Mouse (Mus musculus) intestine, embryonic 14.5 days (tissue): ENCODE measurements around the gene Dtx4. TPM values are rescaled to one million over a fixed set of nuclear protein-coding genes. Genes with fewer than 3 reads are reported as not detected.

Experiments
- ATAC-seq: fragments of 200-750 bp; cut with Nextera tagmentation; replicated peaks from 2 replicates; pipeline ENCODE4 v1.8.0; 2017; ENCODE audit warnings: low read depth, moderate number of reproducible peaks, moderate TSS enrichment, moderate library complexity; ENCODE audit not compliant: low FRiP score, low TSS enrichment
- DNase-seq: peaks from one replicate; pipeline ENCODE4 v3.0.0-alpha.2; 2018; ENCODE audit warnings: low spot score
- H3K27ac ChIP-seq: fragments of 300-500 bp; sonication (generic); 2 replicates; pipeline ENCODE4 v1.5.1; 2014; ENCODE audit warnings: low read depth, mild to moderate bottlenecking, control low read depth
- H3K27me3 ChIP-seq: fragments of 300-500 bp; sonication (generic); replicated peaks from 2 replicates; pipeline ENCODE4 v1.6.1; 2014; ENCODE audit warnings: low read length, control low read depth; ENCODE audit not compliant: control insufficient read depth, insufficient read depth
- H3K36me3 ChIP-seq: fragments of 300-500 bp; sonication (generic); 2 replicates; pipeline ENCODE4 v1.6.1; 2014; ENCODE audit warnings: low read length, control low read depth; ENCODE audit not compliant: control insufficient read depth, insufficient read depth
- H3K4me1 ChIP-seq: fragments of 300-500 bp; sonication (generic); replicated peaks from 2 replicates; pipeline ENCODE4 v1.6.1; 2014; ENCODE audit warnings: low read length, control low read depth, mixed read lengths; ENCODE audit not compliant: control insufficient read depth, insufficient read depth
- H3K4me2 ChIP-seq: fragments of 300-500 bp; sonication (generic); 2 replicates; pipeline ENCODE4 v1.6.1; 2014; ENCODE audit warnings: low read length
- H3K4me3 ChIP-seq: fragments of 300-500 bp; sonication (generic); 2 replicates; pipeline ENCODE4 v1.5.1; 2014; ENCODE audit warnings: low read depth, low read length, control low read depth, mixed read lengths
- H3K9ac ChIP-seq: fragments of 300-500 bp; sonication (generic); 2 replicates; pipeline ENCODE4 v1.6.1; 2014; ENCODE audit warnings: mild to moderate bottlenecking, low read length
- H3K9me3 ChIP-seq: fragments of 300-500 bp; sonication (generic); 2 replicates; pipeline ENCODE4 v1.6.1; 2016; ENCODE audit warnings: low read length, control low read depth; ENCODE audit not compliant: control insufficient read depth
- WGBS: fragments of 180-500 bp; shearing (Covaris S2); extraction: QIAGEN DNeasy Blood & Tissue Kit; methylation state at CpG from one replicate; pipeline ENCODE4 v1.1.7; 2014; 5-methylcytosine and 5-hydroxymethylcytosine counted together
- polyA plus RNA-seq: library from polyadenylated mRNA; unstranded; fragments of >200 nt; fragmentation: Nextera tagmentation; extraction: Ambion mirVana; gene quantifications from 2 replicates; pipeline ENCODE4 v1.2.1, GENCODE M21; 2014

The Dtx4 gene
- polyA plus RNA-seq, 1 experiment from 2014 or later, result 27.4 TPM

DNA sequence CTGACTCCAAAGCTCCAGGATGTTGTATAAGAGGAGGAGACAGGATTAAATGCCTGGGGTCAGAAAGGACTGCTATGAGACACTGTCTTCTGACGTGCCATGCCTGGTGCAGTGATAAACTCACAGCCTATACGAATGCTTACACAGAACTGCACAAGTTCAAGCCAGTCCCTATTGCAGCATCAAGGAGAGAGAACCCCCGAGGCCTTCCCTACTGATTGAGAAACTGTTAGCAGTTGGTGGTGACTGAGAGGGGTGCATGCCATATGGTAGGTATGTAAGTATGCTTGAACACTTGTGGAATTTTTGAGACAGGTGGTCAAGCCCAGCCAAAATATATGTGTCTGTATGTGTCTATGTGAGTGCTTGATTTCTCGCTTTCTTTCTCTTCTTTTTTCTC, 22.1 kb upstream of the Dtx4 start:
- Histone ChIP-seq H3K27ac (no peak overlapping the region), H3K36me3 (no peaks in the 10 kb centered on the region), H3K4me2 (no peak overlapping the region), H3K4me1 (no peaks in the 10 kb centered on the region), H3K9me3 (no peaks in the 10 kb centered on the region), H3K27me3 (no peaks in the 10 kb centered on the region), H3K4me3 (no peak overlapping the region), H3K9ac (no peak overlapping the region)
- WGBS, result 47% methylated on average over 4 of the region's 4 CpGs
- ATAC-seq (no peak), DNase-seq (no peak)

DNA sequence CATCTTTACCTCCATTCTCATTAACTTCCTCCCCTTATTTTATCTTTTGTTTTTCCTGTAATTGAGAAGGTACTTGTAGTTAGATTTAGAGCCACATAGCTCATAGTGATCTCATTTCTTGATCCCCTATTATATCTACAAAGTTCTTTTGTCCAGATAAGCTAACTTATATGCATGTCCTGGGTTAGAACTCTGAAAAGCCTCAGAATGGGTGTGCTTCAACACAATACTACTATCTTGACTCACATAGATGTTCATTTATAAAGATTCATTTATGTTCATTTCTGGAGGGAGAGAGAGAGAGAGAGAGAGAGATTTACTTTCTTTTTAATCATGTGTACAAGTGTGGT, 17.3 kb upstream of the Dtx4 start:
- no peaks in the 10 kb centered on the region for H3K9me3 ChIP-seq
- no peak overlapping the region for H3K9ac ChIP-seq
- no peak for ATAC-seq
- peak overlapping the region; percentile 40 for H3K4me3 ChIP-seq
- H3K27me3 ChIP-seq, result no peaks in the 10 kb centered on the region
- no peak for DNase-seq
- no peak overlapping the region for H3K27ac ChIP-seq
- no peaks in the 10 kb centered on the region for H3K36me3 ChIP-seq
- no peaks in the 10 kb centered on the region for H3K4me1 ChIP-seq
- H3K4me2 ChIP-seq, result peak overlapping the region; percentile 83

DNA sequence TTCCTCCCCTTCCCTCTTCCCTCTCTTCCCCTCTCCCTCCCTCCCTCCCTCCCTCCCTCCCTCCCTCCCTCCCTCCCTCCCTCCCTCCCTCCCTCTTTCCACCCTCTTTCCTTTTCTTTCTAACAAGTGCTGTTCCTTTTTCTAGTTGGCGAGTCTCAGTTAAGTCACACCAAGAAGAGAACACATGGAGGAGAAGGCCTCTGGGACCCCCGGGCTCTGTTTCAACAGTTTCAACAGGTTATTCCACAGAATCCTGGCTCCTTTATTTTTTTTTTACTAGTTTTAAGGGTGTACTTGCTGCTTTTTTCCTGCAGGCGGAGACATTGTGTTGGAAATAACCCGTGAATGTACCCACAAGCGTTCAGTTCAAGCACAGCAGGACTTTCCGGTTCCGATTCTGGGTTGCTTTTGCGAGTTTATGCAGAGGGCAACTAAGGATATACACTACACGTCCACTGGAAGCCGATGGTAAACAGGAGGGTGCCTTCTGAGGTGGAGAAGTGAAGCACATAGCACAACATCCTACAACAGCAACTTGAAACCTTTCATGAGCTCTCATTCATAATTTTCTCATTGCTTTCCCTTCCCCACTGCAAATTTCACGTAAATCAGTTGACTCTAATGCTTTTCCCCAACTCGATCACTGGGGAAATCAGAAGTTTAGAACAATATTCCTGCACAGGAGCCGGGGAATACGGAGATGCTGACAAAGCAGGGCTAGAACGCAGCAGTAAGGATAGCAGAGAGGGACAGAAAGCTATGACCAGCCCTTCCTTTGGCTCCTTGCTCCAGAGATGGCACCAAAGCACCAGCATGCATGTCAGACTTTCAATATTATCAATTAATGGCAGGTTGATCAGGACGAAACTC, 16.7 kb upstream of the Dtx4 start:
- WGBS, result 3% methylated on average over 16 of the region's 16 CpGs
- peak overlapping the region; percentile 40 for H3K4me3 ChIP-seq
- H3K27me3 ChIP-seq, result no peaks in the 10 kb centered on the region
- H3K9me3 ChIP-seq, result no peaks in the 10 kb centered on the region
- H3K4me1 ChIP-seq, result no peaks in the 10 kb centered on the region
- DNase-seq, result peak; percentile 83
- peak; percentile 79 for ATAC-seq
- no peaks in the 10 kb centered on the region for H3K36me3 ChIP-seq
- peak overlapping the region; percentile 83 for H3K4me2 ChIP-seq
- no peak overlapping the region; the same call in 1 of the 2 replicates for H3K27ac ChIP-seq
- peak overlapping the region; percentile 64 for H3K9ac ChIP-seq

DNA sequence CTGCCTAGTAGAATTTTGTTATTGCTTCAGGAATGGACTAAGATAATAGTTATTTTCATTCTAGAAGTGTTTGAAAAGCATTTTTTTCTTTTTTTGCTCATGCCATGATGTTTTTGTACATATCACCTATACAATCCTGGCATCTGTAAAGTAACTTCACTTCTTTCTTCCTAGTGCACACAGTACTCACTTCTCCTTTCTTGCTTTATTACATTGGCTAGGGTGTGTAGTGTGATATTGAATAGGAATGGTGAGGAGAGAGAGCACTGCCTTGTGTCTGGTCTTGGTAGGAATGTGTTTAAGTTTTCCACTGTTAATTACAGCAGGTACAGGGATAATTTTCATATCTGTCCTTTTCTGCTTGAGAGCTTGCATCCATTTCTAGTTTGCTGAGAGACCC, 13.4 kb upstream of the Dtx4 start:
- H3K27me3 ChIP-seq, result no peaks in the 10 kb centered on the region
- H3K9me3 ChIP-seq, result no peaks in the 10 kb centered on the region
- no peak overlapping the region for H3K9ac ChIP-seq
- H3K4me3 ChIP-seq, result no peak overlapping the region
- H3K36me3 ChIP-seq, result no peaks in the 10 kb centered on the region
- DNase-seq (no peak), ATAC-seq (no peak)
- no peak overlapping the region for H3K27ac ChIP-seq
- H3K4me2 ChIP-seq, result no peak overlapping the region
- H3K4me1 ChIP-seq, result no peaks in the 10 kb centered on the region

DNA sequence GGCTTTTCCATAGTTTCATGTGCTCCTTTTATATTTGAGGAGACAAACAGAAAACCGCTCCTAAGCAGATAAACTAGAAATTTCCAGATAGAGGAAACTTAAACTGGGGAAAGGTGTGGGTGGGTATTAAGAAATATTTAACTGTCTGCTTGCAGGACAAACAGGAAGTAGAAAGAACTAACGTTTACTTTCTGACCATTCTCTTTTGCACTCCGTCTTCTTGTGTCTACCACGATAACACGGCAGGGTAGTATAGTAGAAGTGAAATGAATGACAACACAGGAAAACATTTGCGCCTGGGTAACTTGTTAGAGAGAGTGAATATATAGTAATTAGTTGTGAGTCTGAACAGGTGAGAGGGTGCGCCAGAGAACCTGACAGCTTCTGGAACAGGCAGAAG, 1.5 kb upstream of the Dtx4 start:
- no peak overlapping the region for H3K9ac ChIP-seq
- WGBS, result 68% methylated on average over 7 of the region's 7 CpGs
- H3K4me1 ChIP-seq, result peaks cover 19% of the 10 kb centered on the region; the same call in 1 of the 2 replicates
- 0 out of 2 replicates have a peak, but pooled peaks cover 3% of the 10 kb centered on the region for H3K36me3 ChIP-seq
- ATAC-seq (no peak), DNase-seq (no peak)
- H3K4me3 ChIP-seq, result no peak overlapping the region
- H3K4me2 ChIP-seq, result no peak overlapping the region
- H3K9me3 ChIP-seq, result no peaks in the 10 kb centered on the region
- no peak overlapping the region for H3K27ac ChIP-seq
- no peaks in the 10 kb centered on the region for H3K27me3 ChIP-seq

DNA sequence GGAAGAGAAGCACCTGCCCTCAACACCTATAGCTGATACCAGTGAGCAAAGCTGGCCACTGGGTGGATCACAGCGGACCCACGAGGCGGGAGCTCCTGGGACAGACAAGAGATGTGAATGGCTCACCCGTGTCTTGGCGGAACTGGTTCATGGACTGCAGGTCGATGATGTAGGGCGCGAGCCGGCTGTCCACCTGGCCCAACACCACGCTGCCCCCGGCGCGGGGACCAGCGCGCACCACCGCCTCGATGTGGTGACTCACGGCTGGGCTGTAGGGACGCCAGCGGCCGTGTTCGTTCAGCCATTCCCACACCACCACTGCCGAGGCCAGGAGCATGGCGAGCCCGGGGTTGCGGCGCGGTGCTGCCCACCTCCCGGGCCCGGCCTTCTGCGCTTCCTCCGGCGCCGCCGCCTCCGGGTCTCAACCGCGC, 358 bp downstream of the Dtx4 start:
- Histone ChIP-seq H3K4me2 (peak overlapping the region; percentile 67), H3K27ac (peak overlapping the region; percentile 94), H3K36me3 (peaks cover 12% of the 10 kb centered on the region; the same call in 1 of the 2 replicates), H3K27me3 (no peaks in the 10 kb centered on the region), H3K4me3 (peak overlapping the region; percentile 82), H3K9me3 (no peaks in the 10 kb centered on the region), H3K9ac (peak overlapping the region; percentile 93), H3K4me1 (peaks cover 22% of the 10 kb centered on the region; the same call in 1 of the 2 replicates)
- DNase-seq (peak; percentile 81), ATAC-seq (peak; percentile 61)
- 0% methylated on average over 36 of the region's 38 CpGs for WGBS

DNA sequence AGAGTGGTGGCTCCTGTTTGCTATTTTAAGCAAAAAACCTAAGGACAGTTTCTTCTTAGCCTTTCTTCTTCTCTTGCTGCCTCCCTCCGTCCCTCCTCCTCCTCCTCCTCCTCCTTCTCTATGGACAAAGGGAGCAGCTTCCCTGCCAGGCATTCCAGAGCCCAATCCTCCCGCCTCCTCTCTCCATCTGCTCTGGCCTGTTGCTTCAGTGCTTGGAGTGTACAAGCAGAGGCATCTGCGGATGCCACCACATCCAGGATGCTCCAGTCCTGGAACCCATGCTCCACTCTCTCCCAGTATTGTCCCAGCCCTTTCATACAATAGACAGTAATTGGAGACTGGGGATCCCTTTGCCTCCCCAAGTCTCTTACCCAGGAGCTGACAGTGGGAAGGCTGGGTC, 1.1 kb downstream of the Dtx4 start:
- Histone ChIP-seq H3K9ac (peak overlapping the region; percentile 93), H3K27ac (peak overlapping the region; percentile 94)
- DNase-seq, result peak; percentile 60

DNA sequence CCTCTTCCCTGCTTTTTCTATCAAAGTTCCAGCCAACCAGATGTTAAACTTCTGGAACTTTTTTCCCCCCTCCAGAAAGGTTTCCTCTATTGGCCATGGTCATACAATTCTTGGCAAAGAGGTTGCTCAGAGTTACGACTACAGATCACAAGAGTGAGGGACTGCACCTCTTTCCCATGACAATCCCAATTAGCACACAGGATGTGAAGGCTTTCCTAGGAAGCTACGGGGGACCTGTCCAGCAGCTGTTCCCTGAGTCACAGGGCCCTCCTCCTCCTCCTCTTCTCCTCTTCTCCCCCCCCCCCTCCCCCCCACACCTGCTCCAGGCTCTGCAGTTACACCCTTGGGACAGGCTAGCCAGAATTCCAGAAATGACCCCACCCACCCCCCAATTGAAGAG, 1.8 kb downstream of the Dtx4 start:
- ATAC-seq (no peak), DNase-seq (no peak)
- peaks cover 12% of the 10 kb centered on the region; the same call in 1 of the 2 replicates for H3K36me3 ChIP-seq
- peak overlapping the region; percentile 94; the same call in 1 of the 2 replicates for H3K27ac ChIP-seq
- peak overlapping the region; percentile 93 for H3K9ac ChIP-seq
- WGBS, result 10% methylated on average over 2 of the region's 2 CpGs
- H3K4me3 ChIP-seq, result peak overlapping the region; percentile 82
- H3K4me2 ChIP-seq, result peak overlapping the region; percentile 67
- H3K4me1 ChIP-seq, result peaks cover 31% of the 10 kb centered on the region; the same call in 1 of the 2 replicates
- H3K27me3 ChIP-seq, result no peaks in the 10 kb centered on the region
- H3K9me3 ChIP-seq, result no peaks in the 10 kb centered on the region

More for the DNA sequence above, 1.1 kb downstream of the Dtx4 start:
- WGBS, result 4% methylated on average over 3 of the region's 3 CpGs
- Histone ChIP-seq H3K4me3 (peak overlapping the region; percentile 82), H3K9me3 (no peaks in the 10 kb centered on the region), H3K4me1 (peaks cover 28% of the 10 kb centered on the region; the same call in 1 of the 2 replicates), H3K36me3 (peaks cover 12% of the 10 kb centered on the region; the same call in 1 of the 2 replicates), H3K27me3 (no peaks in the 10 kb centered on the region), H3K4me2 (peak overlapping the region; percentile 67)
- no peak for ATAC-seq
